Mouse (Mus musculus): Measurements from ENCODE around the gene Fam208a.

The Fam208a gene

DNA sequence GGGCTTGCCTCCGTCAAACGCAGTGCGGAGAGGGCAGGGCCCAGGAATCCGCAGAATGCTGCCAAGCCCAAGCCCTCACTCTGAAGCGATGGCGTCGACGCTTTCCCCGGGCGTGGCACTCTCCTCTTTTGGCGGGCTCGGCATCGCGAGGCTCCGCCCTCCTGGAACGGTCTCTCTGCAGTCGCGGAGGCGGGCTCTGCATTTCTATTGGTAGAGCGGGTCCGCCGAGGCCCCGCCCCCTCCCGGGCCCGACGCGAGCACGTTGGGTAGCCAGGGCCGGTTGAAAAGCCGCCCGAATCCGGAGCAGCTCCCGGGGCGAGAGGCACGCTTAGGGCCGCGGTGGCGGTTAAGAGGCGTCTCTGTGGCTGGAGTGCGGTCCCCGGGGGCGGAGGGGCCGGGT is at the start of gene Fam208a:
Fam208a (plus strand) TSS at position 262 of the 400 bp plus-strand sequence.
- DNase-seq = peak; percentile 89 to 94

DNA sequence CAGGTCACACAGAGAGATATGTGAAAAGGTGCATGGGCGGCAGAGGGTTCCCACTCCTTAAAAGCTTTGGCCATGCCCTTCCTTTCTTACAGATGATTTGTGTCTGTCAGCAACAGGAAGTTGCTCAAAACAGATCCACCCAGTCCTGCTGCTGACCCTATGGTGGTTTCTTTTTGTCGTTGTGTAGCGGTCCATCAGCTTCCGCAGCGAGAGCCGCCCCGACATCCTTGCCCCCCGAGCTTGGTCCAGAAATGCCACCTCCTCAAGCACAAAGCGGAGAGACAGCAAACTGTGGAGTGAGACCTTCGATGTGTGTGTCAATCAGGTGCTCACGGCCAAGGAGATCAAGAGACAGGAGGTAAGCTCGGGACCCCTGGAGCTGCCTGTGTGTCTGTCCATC is 49.2 kb upstream of the Fam208a start:
- DNase-seq = peak in 1 of 2 experiments; percentile 34

DNA sequence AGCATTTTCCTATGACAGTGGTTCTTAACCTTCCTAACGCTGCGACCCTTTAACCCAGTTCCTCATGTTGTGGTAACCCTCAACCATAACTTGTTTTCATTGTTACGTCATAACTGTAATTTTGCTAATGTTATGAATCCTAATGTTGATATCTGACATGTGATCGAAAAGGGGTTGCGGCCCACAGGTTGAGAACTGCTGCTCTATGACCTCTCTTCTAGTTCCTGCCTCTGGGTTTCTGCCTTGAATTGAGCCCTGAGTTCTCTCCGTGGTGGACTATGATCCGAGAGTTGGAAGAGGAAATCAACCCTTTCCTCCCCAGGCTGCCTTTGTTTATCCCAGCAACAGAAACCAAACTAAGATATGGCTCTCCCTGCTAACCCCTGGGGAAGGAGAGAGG is 47.2 kb upstream of the Fam208a start:
- DNase-seq = no peak

DNA sequence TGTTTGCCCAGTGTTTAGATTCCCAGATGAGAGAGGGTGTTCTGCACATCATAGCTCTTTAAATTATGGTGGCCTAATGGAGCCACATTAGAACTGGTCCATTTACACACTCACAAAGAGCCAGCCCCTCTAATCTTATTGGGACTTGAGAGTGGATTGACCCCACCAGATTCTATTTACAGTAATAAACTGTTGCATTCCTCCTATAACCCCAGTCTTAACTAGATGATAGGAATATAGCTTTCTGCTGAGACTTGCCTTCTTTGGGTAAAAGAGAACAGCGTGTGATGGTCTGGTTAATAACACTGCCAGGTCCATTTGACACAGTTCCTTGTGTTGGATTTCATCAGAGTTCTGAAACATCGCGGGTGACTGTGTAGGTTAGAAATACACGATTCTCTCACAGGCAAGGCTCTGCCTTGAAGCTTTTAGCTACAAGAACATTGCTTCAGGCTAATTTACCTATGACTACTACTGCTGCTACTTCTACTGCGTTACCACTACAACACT is 45.3 kb upstream of the Fam208a start:
- no peak for DNase-seq

DNA sequence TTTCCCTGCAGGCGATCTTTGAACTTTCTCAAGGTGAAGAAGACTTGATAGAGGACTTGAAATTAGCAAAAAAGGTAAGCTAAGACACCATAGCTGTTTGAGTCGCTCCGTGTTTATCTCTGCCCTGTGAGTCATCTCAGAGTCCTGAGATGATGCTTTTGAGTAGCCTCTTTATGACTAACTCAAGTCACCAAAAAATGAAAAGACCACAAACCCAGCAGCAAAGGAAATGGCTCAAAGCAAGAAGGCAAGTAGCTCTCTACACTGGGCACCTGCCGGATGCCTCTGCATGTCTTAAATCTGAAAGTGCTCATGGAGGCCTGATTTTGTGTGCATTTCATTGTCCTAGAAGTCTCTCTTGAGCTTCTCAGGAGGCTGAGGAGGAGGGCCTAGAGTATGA is 44.5 kb upstream of the Fam208a start:
- no peak for DNase-seq

DNA sequence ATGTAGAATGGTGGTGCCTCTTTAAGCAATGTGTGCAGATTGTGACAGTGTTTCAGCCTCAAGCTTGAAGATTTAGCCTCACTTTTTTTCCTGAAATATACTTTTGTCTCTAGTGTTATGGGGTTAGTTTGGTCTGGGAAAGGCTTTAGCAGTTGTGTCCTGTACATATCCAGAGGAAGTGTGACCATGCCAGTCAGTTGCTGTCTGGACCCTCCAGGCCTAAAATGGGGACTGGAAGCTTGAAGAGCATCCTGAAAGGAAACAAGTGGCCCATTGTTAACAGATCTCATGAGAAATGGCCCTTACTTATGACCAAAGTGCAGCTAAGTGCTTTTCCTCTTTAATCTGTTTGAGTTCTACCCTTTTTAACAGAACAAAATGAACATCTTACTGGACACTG is 40.0 kb upstream of the Fam208a start:
- no peak for DNase-seq

DNA sequence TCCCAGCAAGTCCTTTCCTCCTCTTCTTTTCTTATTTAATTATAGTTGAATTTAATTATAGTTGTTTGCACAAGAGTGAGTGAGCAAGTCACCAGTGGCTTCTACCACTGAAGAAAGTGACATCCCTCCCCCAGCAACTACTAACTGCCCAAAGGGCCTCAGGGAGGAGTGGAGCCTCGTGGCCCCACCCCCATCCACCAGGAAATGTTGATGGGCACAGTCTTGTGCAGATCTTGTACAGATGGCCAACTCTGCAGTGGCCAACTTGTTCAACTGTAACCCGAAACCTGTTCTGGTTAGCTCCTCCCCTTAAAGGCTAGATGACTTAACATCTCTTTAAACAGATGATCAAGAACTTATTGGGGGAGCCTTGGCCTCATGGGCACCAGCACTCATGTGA is 38.9 kb upstream of the Fam208a start:
- no peak for DNase-seq

DNA sequence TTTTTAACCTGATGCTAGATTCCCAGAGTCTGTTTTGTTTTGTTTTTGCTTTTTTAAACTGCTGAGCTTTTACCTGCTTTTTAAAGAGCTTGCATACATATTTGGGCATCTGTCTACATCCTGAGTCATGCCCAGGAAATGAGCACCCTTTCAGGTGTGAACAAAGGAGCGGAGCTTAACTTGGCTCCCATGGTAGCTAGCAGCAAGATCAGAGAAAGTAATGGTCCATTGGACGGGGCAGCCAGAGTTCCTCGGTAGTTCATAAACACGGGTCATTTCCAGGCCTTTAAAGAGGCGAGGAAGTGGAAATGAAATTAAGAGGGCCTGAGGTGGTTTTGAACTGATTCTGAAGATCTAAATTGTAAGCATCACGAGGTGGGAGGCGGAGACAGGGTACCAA is 38.0 kb upstream of the Fam208a start:
- DNase-seq = no peak

DNA sequence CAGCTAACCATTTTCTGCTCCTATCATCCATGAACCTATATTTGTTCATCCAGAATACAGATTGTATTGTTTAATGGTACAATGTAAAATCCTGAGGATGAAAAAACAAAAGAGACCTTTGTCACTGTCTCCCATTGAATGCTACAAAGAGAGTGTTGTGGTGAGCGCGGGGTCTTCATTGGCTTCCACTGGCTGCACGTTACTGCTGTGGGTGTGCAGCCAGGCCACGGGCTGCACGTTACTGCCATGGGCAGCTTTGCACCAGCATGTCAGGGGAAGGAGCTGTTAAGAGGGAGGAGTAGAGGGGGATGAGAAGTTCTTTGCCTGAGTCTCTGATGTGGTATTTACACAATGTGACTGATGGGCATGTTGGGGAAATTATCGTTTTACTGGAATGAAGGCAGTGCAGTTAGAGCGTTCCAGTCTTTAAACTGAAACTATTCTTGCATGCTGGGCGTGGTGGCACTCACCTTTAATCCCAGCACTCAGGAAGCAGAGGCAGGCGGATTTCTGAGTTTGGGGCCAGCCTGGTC is 36.8 kb upstream of the Fam208a start:
- no peak for DNase-seq

DNA sequence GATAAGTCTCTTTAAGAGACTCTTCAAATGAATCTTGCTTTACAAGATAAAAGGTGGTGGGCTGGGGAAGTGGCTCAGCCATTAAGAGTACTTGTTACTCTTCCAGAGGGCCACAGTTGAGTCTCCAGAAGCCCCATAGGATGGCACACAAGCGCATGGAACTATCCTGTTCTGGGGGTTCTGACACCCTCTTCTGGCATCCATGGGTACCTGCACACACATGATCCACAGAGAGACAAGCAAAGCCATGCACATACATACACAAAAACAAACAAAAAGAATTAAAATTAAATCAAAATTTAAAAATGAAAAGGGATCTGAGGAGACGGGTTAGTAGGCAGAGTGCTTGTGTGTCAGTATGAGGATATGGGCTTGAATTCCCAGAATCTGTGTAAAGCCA is 36.0 kb upstream of the Fam208a start:
- DNase-seq = no peak

DNA sequence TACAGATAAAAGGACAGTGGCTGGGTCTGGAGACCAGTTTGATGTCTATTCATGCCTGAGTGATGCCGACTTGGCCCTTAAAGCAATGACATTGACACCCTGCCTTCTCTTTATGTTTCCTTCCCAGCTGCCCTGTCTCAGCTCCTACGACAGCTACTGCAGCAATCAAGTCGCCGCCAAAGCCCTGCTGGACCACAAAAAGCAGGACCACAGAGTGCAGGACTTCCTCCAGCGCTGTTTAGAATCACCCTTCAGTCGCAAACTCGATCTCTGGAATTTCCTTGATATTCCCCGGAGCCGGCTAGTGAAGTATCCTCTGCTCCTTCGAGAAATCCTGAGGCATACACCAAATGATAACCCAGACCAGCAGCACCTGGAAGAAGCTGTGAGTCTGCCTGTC is 34.8 kb upstream of the Fam208a start:
- DNase-seq = no peak

DNA sequence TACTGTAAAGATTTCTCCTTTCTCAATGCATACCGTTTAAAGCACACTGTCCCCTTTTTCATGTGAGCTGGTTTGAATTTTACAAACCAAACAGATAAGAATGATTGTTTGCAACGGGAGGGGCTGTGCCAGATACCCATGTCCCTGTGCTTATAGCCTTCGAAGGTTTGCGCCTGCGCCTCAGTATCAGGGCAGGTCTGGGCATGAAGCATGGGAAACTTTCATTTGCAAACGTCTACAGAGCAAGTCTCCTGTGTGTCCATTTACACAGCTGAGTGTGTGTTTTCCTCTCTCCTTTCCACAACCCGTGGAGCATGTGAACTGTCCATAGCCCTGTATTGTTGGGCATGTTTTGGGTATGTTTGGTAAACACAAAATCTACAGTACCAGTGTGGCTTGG is 32.2 kb upstream of the Fam208a start:
- no peak for DNase-seq

DNA sequence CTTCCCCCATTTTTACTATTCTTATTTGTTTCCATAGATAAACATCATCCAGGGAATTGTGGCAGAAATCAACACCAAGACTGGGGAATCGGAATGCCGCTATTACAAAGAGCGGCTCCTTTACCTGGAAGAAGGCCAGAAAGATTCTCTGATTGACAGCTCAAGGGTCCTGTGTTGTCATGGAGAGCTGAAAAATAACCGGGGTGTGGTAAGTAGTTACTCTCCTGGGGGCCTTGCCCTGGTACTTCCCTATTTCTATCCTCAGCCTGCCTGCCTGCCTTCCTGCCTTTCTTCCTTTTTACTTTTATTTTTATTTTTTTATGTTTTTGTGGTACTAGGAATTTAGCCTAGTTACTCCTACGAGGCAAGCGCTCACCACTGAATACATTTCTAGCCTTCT is 31.1 kb upstream of the Fam208a start:
- no peak for DNase-seq

DNA sequence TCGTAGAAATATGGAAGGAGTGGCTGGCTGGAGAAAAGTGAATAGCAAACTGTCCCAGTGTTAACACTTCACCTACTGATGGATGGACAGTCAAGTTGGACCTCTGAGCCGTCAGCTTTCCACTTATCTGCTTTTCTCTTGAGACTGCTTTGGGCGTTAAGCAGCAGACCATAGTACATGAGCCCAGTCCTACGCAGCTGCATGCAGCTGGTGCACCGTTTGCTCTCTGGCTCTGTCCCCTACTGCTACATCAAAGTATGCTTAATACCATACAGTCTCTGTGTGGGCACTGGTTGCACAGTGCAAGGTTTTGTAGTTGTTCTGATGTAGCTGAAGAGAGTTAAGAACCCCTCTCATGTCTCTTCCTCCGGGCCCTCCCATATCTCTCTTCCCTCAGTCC is 28.1 kb upstream of the Fam208a start:
- no peak for DNase-seq

DNA sequence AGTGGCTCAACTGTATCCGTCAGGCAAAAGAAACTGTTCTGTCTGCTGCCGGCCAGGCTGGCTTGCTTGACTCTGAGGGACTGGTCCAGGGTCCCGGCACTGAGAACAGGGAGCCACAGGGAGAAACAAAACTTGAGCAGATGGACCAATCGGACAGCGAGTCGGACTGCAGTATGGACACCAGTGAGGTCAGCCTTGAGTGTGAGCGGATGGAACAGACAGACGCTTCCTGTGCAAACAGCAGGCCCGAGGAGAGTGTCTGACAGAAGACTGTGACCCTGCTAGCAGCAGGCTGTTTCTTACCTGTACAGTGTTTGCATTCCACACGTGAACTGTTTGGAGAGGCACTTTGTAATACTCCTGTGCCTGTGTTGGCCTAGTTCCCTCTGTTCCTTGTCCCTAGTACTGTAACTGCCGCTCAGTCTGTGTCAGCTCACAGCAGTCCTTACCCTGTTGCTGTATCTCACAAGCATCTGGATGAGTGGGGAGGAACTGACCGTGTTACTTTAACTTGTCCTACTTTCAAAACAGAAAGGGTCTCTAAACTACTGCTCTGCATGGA is 26.8 kb upstream of the Fam208a start:
- DNase-seq = no peak

DNA sequence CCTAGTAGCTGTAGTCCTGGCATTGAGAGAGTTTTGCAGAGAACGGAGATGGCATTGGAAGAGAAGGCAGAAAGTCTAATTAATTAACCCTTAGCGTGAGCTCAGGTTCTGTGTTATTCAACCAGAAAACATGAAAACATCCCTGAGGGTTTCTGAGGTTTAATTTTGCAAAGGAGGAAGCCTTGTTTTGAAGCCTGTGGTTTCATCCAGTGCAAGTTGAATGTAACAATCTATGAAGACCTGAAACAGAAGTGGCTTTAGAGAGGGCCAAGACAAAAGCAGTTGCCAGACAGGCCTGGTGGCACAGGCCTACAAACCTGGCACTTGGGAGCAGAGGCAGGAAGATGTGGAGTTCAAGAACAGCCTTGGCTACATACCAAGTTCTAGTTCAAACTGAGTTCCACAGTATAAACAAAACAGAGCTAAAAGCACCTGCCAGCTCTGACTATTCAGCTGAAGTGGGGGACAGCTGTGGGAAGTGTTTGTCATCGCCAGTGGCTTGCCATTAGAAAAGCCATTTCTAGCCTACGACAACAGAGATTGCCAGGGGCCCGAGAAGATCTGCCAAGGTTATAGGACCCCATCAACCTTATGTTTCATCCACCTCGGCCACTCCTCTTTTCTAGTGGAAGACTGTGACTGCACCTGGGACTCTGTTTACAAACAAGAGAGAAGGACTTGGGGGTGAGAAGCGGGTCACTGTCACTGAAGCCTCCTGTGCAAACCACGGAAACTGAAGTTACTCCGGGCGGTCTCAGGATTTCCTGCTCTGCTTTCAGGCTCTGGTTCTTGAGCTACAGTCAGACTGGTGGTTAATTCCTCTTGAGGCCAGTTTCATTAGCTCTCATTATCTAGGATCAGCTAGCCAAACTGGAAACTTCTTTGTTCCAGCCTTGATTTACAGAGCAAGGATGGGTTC is 26.0 kb upstream of the Fam208a start:
- DNase-seq = peak in 1 of 2 experiments; percentile 28

DNA sequence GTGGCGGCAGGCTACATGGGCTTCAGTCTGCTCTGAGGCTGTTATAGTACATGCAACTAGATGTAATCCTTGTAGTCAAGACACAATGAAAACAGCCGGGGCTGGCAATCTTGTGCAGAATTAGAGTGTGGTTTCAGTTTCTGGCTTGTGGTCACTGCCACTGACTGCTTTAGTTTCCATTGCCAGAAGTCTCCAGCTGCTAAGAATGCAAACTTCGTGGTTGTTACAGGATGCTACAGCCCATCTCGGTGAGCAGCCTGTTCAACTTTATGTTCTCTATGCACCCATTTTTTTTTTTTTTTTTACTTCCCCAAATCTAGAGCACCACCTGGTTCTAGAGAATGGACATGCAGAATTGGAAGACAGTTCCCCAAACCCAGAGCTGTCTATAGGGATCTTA is 23.2 kb upstream of the Fam208a start:
- DNase-seq = peak; percentile 48 to 56

DNA sequence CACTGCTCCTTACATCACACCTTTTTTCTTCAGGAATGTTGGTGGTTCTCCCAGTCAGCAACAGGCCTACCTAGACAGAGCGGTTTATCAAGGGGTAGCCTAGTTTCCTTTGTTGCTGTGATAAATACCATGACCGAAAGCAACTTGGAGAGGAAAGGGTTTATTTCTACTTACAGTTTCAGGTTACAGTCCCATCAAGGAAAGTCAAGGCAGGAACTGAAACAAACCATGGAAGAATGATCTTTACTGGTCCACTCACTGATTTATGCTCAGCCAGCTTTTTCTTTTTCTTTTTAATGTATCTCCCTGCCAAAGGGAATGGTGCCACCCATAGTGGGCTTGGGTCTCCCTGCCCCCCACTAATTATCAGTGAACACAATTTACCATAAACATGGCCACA is 22.7 kb upstream of the Fam208a start:
- DNase-seq = no peak

DNA sequence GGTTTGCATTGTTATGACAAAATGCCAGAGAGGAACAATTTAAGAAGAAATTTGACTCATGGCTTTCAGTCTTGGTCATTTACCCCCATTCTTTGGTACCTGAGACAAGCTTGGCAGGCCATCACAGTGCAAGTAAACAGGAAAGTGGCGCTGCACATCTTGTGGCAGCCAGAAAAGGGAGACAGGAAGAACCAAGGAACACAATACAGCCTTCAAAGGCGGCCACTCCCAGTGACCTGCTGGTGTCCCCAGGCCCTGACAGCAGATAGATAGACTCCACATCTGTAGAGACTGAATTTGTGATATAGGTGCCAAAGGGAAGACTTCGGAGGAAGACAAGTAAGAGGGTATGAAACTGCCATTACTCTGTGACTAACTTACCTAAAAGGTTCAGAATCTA is 20.4 kb upstream of the Fam208a start:
- DNase-seq = no peak

DNA sequence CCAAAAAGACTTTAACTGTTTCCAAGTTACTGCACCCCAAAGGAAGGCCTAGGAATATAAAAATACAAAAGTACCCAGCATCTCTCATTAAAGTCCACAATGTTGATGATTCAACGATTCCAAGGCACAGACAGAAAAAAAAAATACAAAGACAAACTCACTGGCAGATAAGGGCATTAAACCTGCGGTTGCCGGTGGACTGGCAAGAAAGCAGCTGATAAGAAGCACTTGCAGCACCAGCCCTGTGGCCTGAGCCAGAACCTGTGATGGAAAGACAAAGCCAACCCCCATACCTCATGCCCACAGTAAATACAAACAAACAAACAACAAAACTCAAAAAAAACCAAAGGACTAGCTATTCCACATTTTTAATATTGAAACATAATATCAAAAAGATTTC is 19.0 kb upstream of the Fam208a start:
- no peak for DNase-seq

DNA sequence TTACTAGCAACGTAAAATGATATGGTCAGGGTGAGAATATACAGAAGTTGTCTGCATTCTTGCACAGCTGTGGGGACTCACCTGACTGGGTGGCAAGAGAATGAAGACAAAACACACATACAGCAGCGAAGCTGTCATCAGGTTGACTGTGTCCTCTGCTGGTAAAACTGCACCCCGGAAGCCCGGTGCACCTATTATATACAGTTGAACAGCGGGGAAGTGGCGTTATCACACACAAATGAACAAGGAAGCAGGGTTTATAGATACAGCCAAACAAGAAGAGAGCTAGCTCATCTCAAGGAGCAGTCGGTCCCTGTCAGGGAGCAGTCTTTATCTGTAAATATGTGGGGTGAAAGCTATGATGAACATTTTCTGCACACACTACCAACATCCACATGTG is 17.1 kb upstream of the Fam208a start:
- no peak for DNase-seq

DNA sequence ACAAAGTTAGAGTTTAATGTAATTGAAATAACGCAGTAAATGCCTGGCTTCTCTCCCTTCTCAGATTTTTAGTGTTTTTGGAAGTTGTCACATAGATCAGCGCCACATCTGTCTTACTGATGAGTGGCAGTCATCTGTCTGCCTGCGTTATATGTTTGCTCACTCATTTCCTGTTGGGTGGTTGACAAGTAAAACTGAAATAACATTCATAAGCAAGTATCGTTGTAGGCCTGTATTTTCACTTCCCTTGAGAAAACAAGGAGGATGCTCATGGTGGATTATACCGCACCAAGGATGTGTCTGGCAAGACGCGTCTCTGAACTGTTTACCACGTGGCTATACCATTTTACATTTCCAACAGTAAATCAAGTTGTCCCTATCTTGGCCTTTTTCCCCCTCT is 15.9 kb upstream of the Fam208a start:
- no peak for DNase-seq

DNA sequence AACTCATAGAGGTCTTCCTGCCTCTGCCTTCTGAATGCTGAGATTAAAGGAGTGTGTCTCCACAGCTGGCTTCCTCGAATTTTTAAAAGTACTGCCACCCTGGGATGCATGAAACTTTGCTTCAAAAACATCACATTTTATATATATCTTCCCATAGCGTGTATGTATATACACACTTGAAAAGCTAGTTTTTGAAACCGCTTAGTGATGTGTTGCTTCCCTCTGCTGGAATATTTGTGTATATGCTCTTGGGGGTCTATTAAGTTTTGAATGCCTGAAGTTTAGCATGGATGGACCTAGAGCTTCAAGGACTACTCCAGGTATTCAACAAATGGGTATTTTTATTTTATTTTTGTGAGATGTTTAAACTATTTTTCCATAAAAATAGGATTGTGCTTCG is 14.7 kb upstream of the Fam208a start:
- DNase-seq = no peak

DNA sequence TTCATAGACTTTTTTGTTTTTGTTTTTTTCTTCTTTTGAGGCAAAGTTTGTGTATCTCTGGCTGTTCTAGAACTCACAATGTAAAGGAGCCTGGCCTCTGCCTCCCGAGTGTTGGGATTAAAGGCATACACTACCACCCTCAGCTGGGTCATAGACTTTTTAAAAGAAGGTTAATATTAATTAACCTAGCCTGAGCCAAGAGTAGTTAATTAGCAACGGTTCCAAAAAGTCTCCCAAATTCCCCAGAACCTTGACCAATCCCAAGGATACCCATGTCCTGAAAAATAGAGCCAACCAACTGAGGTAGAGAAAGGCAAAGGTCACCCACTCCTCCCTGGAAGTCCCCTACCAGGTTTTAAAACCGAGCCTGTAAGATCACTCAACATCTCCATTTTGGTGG is 7.8 kb upstream of the Fam208a start:
- DNase-seq = no peak

Data from spleen, adult 18-20 months (tissue).